Mouse (Mus musculus): ENCODE data around the gene Zfp992. TPM values are rescaled to one million over a fixed set of nuclear protein-coding genes. Genes with fewer than 3 reads are reported as not detected.
"Not testable (repeated sequence)": the region's sequence is repeated elsewhere in the genome, so short reads cannot be mapped to it uniquely, and the experiment has no call there.

The Zfp992 gene
- total RNA-seq, 4 experiments from 2014 or later = 2.5 to 3.6 (median 3.3) TPM

DNA sequence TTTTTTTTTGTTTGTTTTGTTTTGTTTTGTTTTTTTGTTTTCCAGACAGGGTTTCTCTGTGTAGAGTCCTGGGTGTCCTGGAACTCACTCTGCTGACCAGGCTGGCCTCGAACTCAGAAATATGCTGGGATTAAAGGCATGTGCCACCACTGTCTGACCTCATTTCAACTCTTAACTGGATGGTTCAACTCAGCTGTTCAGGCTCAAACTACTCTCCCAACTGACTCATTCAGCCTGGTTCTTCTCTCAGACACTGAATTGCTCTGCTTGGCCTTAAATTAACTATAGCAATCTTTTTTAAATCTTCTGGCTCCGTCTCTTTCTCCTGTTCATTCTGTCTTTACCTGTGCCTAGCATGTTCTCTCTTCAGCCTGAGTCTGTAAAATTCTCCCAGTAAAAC is 68.3 kb downstream of the Zfp992 start:
- not testable (repeated sequence) for DNase-seq (ENCODE audit: low spot score in 2 of 2)

Other genes starting within 250 kb of the Zfp992 start
- gene Zfp981, start 53.0 kb downstream of the Zfp992 start, total RNA-seq (2022) = 1 to 10 TPM in 1 of 4 experiments, under 1 TPM in 1, not detected in 2; 0.27 to 1.2 TPM
- 1 to 10 TPM; 3.9 to 5.7 (median 5.0) TPM for gene Zfp993, start 161.9 kb downstream of the Zfp992 start, total RNA-seq (2022)